Mouse (Mus musculus) bone marrow macrophage, adult 2 months (primary cell): ENCODE results near the gene Trim16. TPM values are rescaled to one million over a fixed set of nuclear protein-coding genes. Genes with fewer than 3 reads are reported as not detected.

Source experiments
- H3K27ac ChIP-seq: 2 replicates; pipeline ENCODE4 v1.5.1; 2012; ENCODE audit warnings: low read depth, low read length; ENCODE audit not compliant: insufficient read depth
- H3K4me1 ChIP-seq: 2 replicates; pipeline ENCODE4 v1.6.1; 2012; ENCODE audit warnings: low read length; ENCODE audit not compliant: control insufficient read depth, insufficient read depth
- H3K4me3 ChIP-seq: 2 replicates; pipeline ENCODE4 v1.5.1; 2012; ENCODE audit warnings: mild to moderate bottlenecking, low read length, moderate library complexity; ENCODE audit not compliant: insufficient read depth
- CTCF ChIP-seq: IDR thresholded peaks from 2 replicates; pipeline ENCODE4 v1.5.1; 2012; ENCODE audit warnings: low read depth, mild to moderate bottlenecking, low read length, moderate library complexity
- POLR2A ChIP-seq: IDR thresholded peaks from 2 replicates; pipeline ENCODE4 v1.6.1; 2012; ENCODE audit warnings: mild to moderate bottlenecking, low read depth, low read length, borderline replicate concordance
- polyA plus RNA-seq: library from polyadenylated mRNA; stranded (reverse); fragments of >200 nt; gene quantifications from 2 replicates; pipeline ENCODE4 v1.2.4, GENCODE M21; 2012; ENCODE audit not compliant: missing spikeins, insufficient read depth, insufficient read length

Gene Trim16
- polyA plus RNA-seq, 1 experiment, result 15.0 TPM

DNA sequence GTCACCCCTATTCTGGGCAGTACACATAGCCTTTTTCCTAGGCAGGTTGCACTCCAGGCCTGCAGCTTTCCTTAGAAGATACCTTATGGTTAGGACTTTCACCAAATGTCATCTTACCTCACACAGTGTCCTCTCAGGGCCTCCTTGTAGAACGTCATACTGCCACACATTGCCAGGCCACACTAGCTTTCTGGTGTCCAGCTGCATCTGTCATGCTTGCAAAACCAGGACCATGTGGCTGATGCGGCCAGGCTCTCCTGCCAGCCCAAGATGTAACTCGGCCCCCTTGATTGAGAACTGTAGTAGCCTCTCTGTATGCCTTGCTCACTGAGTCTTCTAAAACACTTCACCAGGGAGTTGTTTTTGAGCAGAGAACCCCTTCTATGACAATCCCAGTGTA lies 7.9 kb downstream of the Trim16 start:
- H3K27ac ChIP-seq, result no peak overlapping the region
- H3K4me3 ChIP-seq, result no peak overlapping the region
- no peak for TF ChIP-seq CTCF
- no peak for TF ChIP-seq POLR2A
- H3K4me1 ChIP-seq, result peaks cover 5% of the 10 kb centered on the region; the same call in 1 of the 2 replicates

DNA sequence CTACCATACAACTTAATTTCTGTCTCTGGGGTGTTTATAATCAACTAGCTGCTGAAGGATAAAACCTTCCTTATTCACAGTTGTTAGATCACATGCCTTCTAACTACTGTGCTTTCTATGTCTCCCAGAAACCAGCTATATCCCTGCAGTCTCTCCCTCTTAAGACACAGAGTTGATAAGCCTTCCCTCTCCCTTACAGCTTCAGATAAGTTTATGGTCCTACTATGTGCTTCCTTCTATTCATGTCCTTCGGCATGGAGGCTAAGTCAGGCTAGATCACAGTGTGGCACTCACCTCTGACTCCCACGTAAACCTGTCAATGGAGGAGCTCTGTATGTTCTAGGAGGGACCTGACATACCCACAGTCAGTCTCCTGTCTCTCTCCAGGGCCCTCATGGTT lies 10.4 kb downstream of the Trim16 start:
- TF ChIP-seq CTCF, result no peak
- no peak for TF ChIP-seq POLR2A
- no peak overlapping the region for H3K4me3 ChIP-seq
- no peaks in the 10 kb centered on the region for H3K4me1 ChIP-seq
- no peak overlapping the region for H3K27ac ChIP-seq

DNA sequence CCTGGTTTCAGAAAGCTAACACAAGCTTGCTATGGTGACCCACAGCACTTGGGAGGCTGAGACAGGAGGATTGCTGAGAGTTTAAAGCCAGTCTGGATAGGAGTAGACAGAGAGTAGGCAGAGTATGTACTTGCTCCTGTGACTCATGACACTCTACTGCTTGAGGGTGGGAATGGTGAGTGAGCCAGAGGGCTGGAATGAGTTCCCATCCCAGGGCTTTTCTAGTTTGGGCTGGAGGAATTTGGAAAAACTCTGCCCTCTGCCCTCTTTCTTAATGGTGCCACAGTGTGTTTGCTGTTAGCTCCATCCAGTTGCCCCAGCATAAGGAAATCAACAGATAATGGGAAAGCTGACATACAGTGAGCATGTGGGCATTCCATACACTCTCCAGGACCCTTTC lies 11.9 kb downstream of the Trim16 start:
- TF ChIP-seq CTCF, result no peak
- TF ChIP-seq POLR2A, result no peak
- Histone ChIP-seq H3K27ac (no peak overlapping the region), H3K4me1 (no peaks in the 10 kb centered on the region), H3K4me3 (no peak overlapping the region)

DNA sequence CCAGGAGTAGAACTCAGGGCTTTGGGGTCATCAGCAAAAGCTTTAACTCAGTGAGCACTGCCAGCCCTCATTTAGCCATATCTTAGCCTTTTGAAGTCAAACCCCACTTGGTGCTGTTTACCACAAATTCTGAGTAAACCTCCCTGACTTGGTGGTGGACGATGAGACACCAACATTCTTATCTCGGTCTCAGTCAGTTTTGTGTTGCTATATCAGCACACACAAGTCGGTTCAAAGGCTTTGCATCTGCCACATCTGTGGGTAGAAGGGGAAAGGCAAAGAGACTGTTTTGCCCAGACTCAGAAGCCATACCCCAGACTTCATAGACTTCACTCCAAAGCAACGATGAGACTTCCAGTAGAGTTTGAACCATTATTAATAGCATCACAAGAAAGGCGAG lies 24.5 kb downstream of the Trim16 start:
- Histone ChIP-seq H3K4me3 (no peak overlapping the region), H3K4me1 (peaks cover 31% of the 10 kb centered on the region), H3K27ac (no peak overlapping the region)
- TF ChIP-seq CTCF (no peak), POLR2A (no peak)

DNA sequence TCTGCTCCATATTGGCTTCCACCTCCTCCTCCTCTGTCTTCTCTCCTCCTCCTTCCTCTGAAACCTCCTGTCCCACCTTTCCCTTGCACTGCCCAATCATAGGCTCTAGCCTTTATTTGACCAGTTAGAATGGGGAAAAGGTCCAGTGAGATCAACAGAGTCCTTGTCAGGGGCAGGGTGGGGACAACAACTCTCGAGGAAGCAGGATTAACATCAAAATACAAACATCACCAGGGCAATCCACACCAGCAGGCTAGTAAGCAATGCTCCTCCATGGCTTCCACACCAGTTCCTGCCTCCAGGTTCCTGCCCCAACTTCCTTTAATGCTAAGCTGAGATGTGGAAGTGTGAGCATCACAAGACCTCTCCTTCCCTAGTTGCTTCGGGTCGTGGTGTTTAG lies 25.7 kb downstream of the Trim16 start:
- Histone ChIP-seq H3K4me1 (peaks cover 33% of the 10 kb centered on the region), H3K27ac (peak overlapping the region; percentile 27), H3K4me3 (no peak overlapping the region)
- TF ChIP-seq POLR2A (no peak), CTCF (no peak)

DNA sequence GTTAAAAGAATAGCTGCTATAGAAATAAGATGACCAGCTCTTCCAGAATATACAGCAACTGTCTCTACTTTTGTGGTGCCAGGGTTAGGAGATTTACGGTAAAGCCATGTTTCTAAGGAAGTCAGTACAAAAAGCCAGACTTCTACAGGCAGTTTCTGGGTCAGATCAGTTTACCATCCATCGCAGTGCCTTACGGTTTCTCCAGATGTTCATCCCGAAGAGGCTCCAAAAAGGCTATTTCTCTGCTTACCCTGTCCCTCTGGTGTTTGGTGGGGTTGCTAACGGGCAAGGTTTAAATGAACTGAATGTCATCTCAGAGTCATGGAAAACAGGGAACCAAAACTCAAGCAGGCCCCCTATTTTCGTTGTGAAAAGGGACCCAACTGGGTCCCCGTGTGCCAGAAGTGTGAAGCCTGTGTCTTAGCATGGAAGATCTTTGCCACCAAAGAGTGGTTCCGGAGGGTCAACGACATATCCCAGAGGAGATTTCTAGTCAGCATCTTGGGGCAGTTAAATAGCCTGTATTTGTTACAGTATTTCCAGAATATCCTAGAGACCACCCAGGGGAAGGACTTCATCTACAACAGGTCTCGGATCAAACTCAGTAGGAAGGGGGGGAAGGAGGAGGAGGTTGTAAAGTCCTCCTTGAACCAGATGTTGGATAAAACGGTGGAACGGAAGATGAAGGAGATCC lies 27.1 kb downstream of the Trim16 start, which contains the start of gene Fbxw10:
Gene Fbxw10, plus strand, starts transcription at position 109 of the 694 bp plus-strand sequence.
- no peak for TF ChIP-seq POLR2A
- no peak for TF ChIP-seq CTCF
- Histone ChIP-seq H3K27ac (peak within 1 kb of the TSS; percentile 82), H3K4me1 (peaks cover 23% of the 10 kb centered on the region), H3K4me3 (peak within 1 kb of the TSS; percentile 58)

DNA sequence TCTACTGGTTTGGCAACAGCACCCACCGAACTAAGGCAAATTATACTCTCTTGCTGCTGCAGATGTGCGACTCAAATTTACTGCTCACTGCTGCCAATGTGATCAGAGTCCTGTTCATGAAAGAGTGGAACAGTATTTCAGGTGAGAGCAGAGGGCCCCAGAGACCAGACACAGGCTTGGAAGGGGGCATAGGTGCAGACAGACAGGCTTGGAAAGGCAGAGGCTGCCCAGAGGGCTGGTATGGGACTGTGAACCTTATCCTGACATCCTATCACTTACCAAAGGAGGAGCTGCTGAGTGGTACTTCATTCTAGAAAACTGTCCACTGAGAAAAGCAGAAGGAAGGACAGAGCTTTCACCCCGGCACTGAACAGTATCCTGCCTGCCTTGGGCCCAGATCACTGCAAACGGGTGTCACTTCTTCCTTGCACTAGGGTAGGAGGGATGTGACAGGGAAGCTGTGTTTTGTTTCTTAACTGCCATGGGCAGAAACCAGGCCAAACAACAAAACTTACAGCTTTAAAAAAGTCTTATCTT lies 27.7 kb downstream of the Trim16 start:
- Histone ChIP-seq H3K4me1 (peaks cover 22% of the 10 kb centered on the region), H3K4me3 (peak overlapping the region; percentile 58), H3K27ac (peak overlapping the region; percentile 82)
- TF ChIP-seq POLR2A, result no peak
- TF ChIP-seq CTCF, result no peak

DNA sequence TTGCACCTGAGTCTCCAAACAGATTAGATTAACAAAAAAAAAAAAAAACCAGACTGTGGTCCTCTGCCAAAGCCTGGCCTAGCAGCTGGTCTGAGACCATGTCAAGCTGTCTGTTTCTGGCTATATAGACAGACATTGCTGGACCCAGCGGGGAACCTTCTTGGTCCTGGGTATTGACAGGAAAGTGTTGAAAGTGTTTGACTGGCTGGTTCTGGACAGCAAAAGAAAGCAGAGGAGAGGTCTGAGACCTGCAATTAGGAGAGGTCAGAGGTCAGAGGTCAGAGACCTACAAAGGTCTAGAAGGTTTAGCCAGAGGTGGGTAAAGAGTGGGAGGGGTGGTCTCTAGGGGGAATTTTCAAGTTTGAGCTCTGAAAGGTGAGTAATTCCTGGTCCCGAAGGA lies 28.3 kb downstream of the Trim16 start:
- peaks cover 22% of the 10 kb centered on the region for H3K4me1 ChIP-seq
- TF ChIP-seq POLR2A, result no peak
- TF ChIP-seq CTCF, result no peak
- H3K27ac ChIP-seq, result peak overlapping the region; percentile 22; the same call in 1 of the 2 replicates
- no peak overlapping the region for H3K4me3 ChIP-seq

DNA sequence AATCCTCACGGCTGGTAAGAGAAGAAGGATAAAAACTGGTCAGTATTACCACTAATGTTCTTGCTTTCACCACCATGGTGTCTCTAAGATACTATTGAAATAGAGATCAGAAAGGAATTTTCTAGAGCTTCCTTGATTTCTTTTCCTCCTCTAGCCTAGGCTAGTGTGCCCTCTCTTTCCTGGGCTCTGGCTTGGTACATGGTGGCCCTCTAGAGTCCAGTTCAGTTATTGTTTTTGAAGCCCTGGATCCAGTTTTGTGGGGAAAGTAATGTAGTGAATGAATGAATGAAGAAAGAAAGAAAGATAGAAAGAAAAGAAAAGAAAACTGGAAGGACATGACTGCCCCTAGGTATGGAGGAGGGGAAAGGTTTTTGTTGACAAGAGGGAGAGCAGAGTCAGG lies 31.2 kb downstream of the Trim16 start:
- Histone ChIP-seq H3K4me1 (peaks cover 19% of the 10 kb centered on the region), H3K4me3 (no peak overlapping the region), H3K27ac (no peak overlapping the region)
- TF ChIP-seq POLR2A (no peak), CTCF (no peak)

- no peak overlapping the region for H3K27ac ChIP-seq
- peaks cover 6% of the 10 kb centered on the region; the same call in 1 of the 2 replicates for H3K4me1 ChIP-seq
- no peak overlapping the region for H3K4me3 ChIP-seq
- TF ChIP-seq CTCF (no peak), POLR2A (no peak)
Measured at GRCm38 (mm10) chr11:62853334-62853733, 33.3 kb downstream of the Trim16 start.

DNA sequence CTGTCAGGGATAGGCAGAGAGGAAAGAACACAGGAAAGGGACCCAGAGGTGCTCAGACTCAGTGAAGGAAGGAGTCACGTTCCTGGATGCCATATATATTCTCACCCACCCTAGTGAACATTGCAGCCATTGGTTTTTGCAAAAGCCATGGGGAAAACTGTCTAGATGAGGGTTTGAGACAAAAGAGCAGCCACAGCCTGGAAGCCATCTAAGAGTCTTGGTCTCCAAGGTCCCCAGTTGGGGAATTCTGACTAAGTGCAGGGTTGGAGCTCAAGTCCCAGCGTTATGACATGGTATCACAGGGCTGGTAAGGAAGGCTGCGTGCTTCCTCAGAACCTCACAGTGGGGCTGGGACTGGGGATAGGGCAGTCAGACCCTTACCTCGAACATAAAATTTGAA lies 45.5 kb downstream of the Trim16 start:
- TF ChIP-seq CTCF (no peak), POLR2A (no peak)
- Histone ChIP-seq H3K4me3 (no peak overlapping the region), H3K27ac (no peak overlapping the region), H3K4me1 (peaks cover 11% of the 10 kb centered on the region)
